Mouse (Mus musculus): ENCODE results near the gene Ipo11. TPM values are rescaled to one million over a fixed set of nuclear protein-coding genes. Genes with fewer than 3 reads are reported as not detected.

Ipo11 gene
- polyA plus RNA-seq, 1 experiment from 2014 or later, result 88.5 TPM

GRCm38 (mm10) chr13:106788817-106789216, 147.9 kb downstream of the Ipo11 start:
- H3K27me3 ChIP-seq (ENCODE audit: control insufficient read depth, insufficient read depth, low read length), result no peaks in the 10 kb centered on the region
- ATAC-seq (ENCODE audit: low FRiP score, low TSS enrichment), result no peak
- peaks cover 4% of the 10 kb centered on the region; the same call in 1 of the 2 replicates for H3K36me3 ChIP-seq (ENCODE audit: control insufficient read depth, insufficient read depth, low read length)
- no peak overlapping the region for H3K9ac ChIP-seq (ENCODE audit: low read depth, low read length)
- peaks cover 2% of the 10 kb centered on the region; the same call in 1 of the 2 replicates for H3K9me3 ChIP-seq (ENCODE audit: control insufficient read depth, low read length)
- no peaks in the 10 kb centered on the region for H3K4me1 ChIP-seq (ENCODE audit: control insufficient read depth, insufficient read depth, low read length)
- no peak overlapping the region for H3K27ac ChIP-seq (ENCODE audit: low read depth, low read length)
- 91% methylated on average over 7 of the region's 7 CpGs for WGBS
- no peak overlapping the region for H3K4me3 ChIP-seq (ENCODE audit: low read length)
- H3K4me2 ChIP-seq (replicated peaks; ENCODE audit: low read depth, low read length), result no peak overlapping the region

- no peak for ATAC-seq (ENCODE audit: low FRiP score, low TSS enrichment)
- H3K27ac ChIP-seq (ENCODE audit: low read depth, low read length), result no peak overlapping the region
- no peak overlapping the region for H3K4me2 ChIP-seq (replicated peaks; ENCODE audit: low read depth, low read length)
- 88% methylated on average over 10 of the region's 10 CpGs for WGBS
- H3K4me1 ChIP-seq (ENCODE audit: control insufficient read depth, insufficient read depth, low read length), result no peaks in the 10 kb centered on the region
- H3K9ac ChIP-seq (ENCODE audit: low read depth, low read length), result no peak overlapping the region
- H3K27me3 ChIP-seq (ENCODE audit: control insufficient read depth, insufficient read depth, low read length), result no peaks in the 10 kb centered on the region
- H3K4me3 ChIP-seq (ENCODE audit: low read length), result no peak overlapping the region
- H3K9me3 ChIP-seq (ENCODE audit: control insufficient read depth, low read length), result no peaks in the 10 kb centered on the region
- no peaks in the 10 kb centered on the region for H3K36me3 ChIP-seq (ENCODE audit: control insufficient read depth, insufficient read depth, low read length)
Measured at GRCm38 (mm10) chr13:106768807-106769206, 168.0 kb downstream of the Ipo11 start.

GRCm38 (mm10) chr13:106762611-106763010, 174.1 kb downstream of the Ipo11 start:
- H3K27me3 ChIP-seq (ENCODE audit: control insufficient read depth, insufficient read depth, low read length), result no peaks in the 10 kb centered on the region
- no peaks in the 10 kb centered on the region for H3K9me3 ChIP-seq (ENCODE audit: control insufficient read depth, low read length)
- no peaks in the 10 kb centered on the region for H3K36me3 ChIP-seq (ENCODE audit: control insufficient read depth, insufficient read depth, low read length)
- no peak for ATAC-seq (ENCODE audit: low FRiP score, low TSS enrichment)
- H3K9ac ChIP-seq (ENCODE audit: low read depth, low read length), result no peak overlapping the region
- no peaks in the 10 kb centered on the region; the same call in 1 of the 2 replicates for H3K4me1 ChIP-seq (ENCODE audit: control insufficient read depth, insufficient read depth, low read length)
- no peak overlapping the region for H3K4me3 ChIP-seq (ENCODE audit: low read length)
- WGBS, result 37% methylated on average over 1 of the region's 1 CpGs
- H3K4me2 ChIP-seq (replicated peaks; ENCODE audit: low read depth, low read length), result no peak overlapping the region
- H3K27ac ChIP-seq (ENCODE audit: low read depth, low read length), result no peak overlapping the region

GRCm38 (mm10) chr13:106761661-106762060, 175.1 kb downstream of the Ipo11 start:
- H3K4me1 ChIP-seq (ENCODE audit: control insufficient read depth, insufficient read depth, low read length), result no peaks in the 10 kb centered on the region; the same call in 1 of the 2 replicates
- no peak overlapping the region for H3K27ac ChIP-seq (ENCODE audit: low read depth, low read length)
- H3K36me3 ChIP-seq (ENCODE audit: control insufficient read depth, insufficient read depth, low read length), result no peaks in the 10 kb centered on the region
- H3K4me3 ChIP-seq (ENCODE audit: low read length), result no peak overlapping the region
- no peaks in the 10 kb centered on the region for H3K27me3 ChIP-seq (ENCODE audit: control insufficient read depth, insufficient read depth, low read length)
- no peak overlapping the region for H3K9ac ChIP-seq (ENCODE audit: low read depth, low read length)
- no peak overlapping the region for H3K4me2 ChIP-seq (replicated peaks; ENCODE audit: low read depth, low read length)
- 96% methylated on average over 1 of the region's 1 CpGs for WGBS
- ATAC-seq (ENCODE audit: low FRiP score, low TSS enrichment), result no peak
- no peaks in the 10 kb centered on the region for H3K9me3 ChIP-seq (ENCODE audit: control insufficient read depth, low read length)

GRCm38 (mm10) chr13:106760232-106760875, 176.4 kb downstream of the Ipo11 start:
- Histone ChIP-seq H3K36me3 (ENCODE audit: control insufficient read depth, insufficient read depth, low read length) (no peaks in the 10 kb centered on the region), H3K27ac (ENCODE audit: low read depth, low read length) (no peak overlapping the region), H3K27me3 (ENCODE audit: control insufficient read depth, insufficient read depth, low read length) (no peaks in the 10 kb centered on the region), H3K4me3 (ENCODE audit: low read length) (no peak overlapping the region), H3K9me3 (ENCODE audit: control insufficient read depth, low read length) (no peaks in the 10 kb centered on the region), H3K4me2 (replicated peaks; ENCODE audit: low read depth, low read length) (no peak overlapping the region), H3K4me1 (ENCODE audit: control insufficient read depth, insufficient read depth, low read length) (no peaks in the 10 kb centered on the region; the same call in 1 of the 2 replicates), H3K9ac (ENCODE audit: low read depth, low read length) (no peak overlapping the region)
- WGBS, result 65% methylated on average over 14 of the region's 14 CpGs
- ATAC-seq (ENCODE audit: low FRiP score, low TSS enrichment), result peak; percentile 33

GRCm38 (mm10) chr13:106755892-106756291, 180.9 kb downstream of the Ipo11 start:
- H3K27me3 ChIP-seq (ENCODE audit: control insufficient read depth, insufficient read depth, low read length), result no peaks in the 10 kb centered on the region
- no peaks in the 10 kb centered on the region for H3K9me3 ChIP-seq (ENCODE audit: control insufficient read depth, low read length)
- no peak overlapping the region for H3K27ac ChIP-seq (ENCODE audit: low read depth, low read length)
- H3K4me2 ChIP-seq (replicated peaks; ENCODE audit: low read depth, low read length), result no peak overlapping the region
- WGBS, result 69% methylated on average over 5 of the region's 5 CpGs
- no peaks in the 10 kb centered on the region; the same call in 1 of the 2 replicates for H3K4me1 ChIP-seq (ENCODE audit: control insufficient read depth, insufficient read depth, low read length)
- H3K4me3 ChIP-seq (ENCODE audit: low read length), result no peak overlapping the region
- H3K36me3 ChIP-seq (ENCODE audit: control insufficient read depth, insufficient read depth, low read length), result no peaks in the 10 kb centered on the region
- no peak overlapping the region for H3K9ac ChIP-seq (ENCODE audit: low read depth, low read length)
- ATAC-seq (ENCODE audit: low FRiP score, low TSS enrichment), result no peak

GRCm38 (mm10) chr13:106754216-106754615, 182.5 kb downstream of the Ipo11 start:
- ATAC-seq (ENCODE audit: low FRiP score, low TSS enrichment), result no peak
- H3K36me3 ChIP-seq (ENCODE audit: control insufficient read depth, insufficient read depth, low read length), result no peaks in the 10 kb centered on the region
- no peak overlapping the region for H3K4me2 ChIP-seq (replicated peaks; ENCODE audit: low read depth, low read length)
- H3K4me3 ChIP-seq (ENCODE audit: low read length), result no peak overlapping the region
- no peak overlapping the region for H3K9ac ChIP-seq (ENCODE audit: low read depth, low read length)
- H3K4me1 ChIP-seq (ENCODE audit: control insufficient read depth, insufficient read depth, low read length), result no peaks in the 10 kb centered on the region
- H3K27ac ChIP-seq (ENCODE audit: low read depth, low read length), result no peak overlapping the region
- WGBS, result 85% methylated on average over 3 of the region's 3 CpGs
- H3K27me3 ChIP-seq (ENCODE audit: control insufficient read depth, insufficient read depth, low read length), result no peaks in the 10 kb centered on the region
- H3K9me3 ChIP-seq (ENCODE audit: control insufficient read depth, low read length), result no peaks in the 10 kb centered on the region

- 85% methylated on average over 1 of the region's 1 CpGs for WGBS
- Histone ChIP-seq H3K9me3 (ENCODE audit: control insufficient read depth, low read length) (no peaks in the 10 kb centered on the region), H3K4me2 (replicated peaks; ENCODE audit: low read depth, low read length) (no peak overlapping the region), H3K9ac (ENCODE audit: low read depth, low read length) (no peak overlapping the region), H3K4me3 (ENCODE audit: low read length) (no peak overlapping the region), H3K27me3 (ENCODE audit: control insufficient read depth, insufficient read depth, low read length) (no peaks in the 10 kb centered on the region), H3K27ac (ENCODE audit: low read depth, low read length) (no peak overlapping the region), H3K36me3 (ENCODE audit: control insufficient read depth, insufficient read depth, low read length) (no peaks in the 10 kb centered on the region), H3K4me1 (ENCODE audit: control insufficient read depth, insufficient read depth, low read length) (no peaks in the 10 kb centered on the region)
- ATAC-seq (ENCODE audit: low FRiP score, low TSS enrichment), result no peak
Measured at GRCm38 (mm10) chr13:106751951-106752350, 184.8 kb downstream of the Ipo11 start.

- no peak overlapping the region for H3K4me3 ChIP-seq (ENCODE audit: low read length)
- ATAC-seq (ENCODE audit: low FRiP score, low TSS enrichment), result no peak
- H3K4me2 ChIP-seq (replicated peaks; ENCODE audit: low read depth, low read length), result no peak overlapping the region
- H3K9me3 ChIP-seq (ENCODE audit: control insufficient read depth, low read length), result no peaks in the 10 kb centered on the region
- 74% methylated on average over 5 of the region's 5 CpGs for WGBS
- H3K9ac ChIP-seq (ENCODE audit: low read depth, low read length), result no peak overlapping the region
- no peaks in the 10 kb centered on the region for H3K36me3 ChIP-seq (ENCODE audit: control insufficient read depth, insufficient read depth, low read length)
- H3K27me3 ChIP-seq (ENCODE audit: control insufficient read depth, insufficient read depth, low read length), result no peaks in the 10 kb centered on the region
- H3K4me1 ChIP-seq (ENCODE audit: control insufficient read depth, insufficient read depth, low read length), result no peaks in the 10 kb centered on the region
- H3K27ac ChIP-seq (ENCODE audit: low read depth, low read length), result no peak overlapping the region
Measured at GRCm38 (mm10) chr13:106746823-106747222, 189.9 kb downstream of the Ipo11 start.

Measured in kidney, embryonic 14.5 days (tissue).